ENCODE assay signal across 12 mouse cellular contexts in the genomic region with DNA sequence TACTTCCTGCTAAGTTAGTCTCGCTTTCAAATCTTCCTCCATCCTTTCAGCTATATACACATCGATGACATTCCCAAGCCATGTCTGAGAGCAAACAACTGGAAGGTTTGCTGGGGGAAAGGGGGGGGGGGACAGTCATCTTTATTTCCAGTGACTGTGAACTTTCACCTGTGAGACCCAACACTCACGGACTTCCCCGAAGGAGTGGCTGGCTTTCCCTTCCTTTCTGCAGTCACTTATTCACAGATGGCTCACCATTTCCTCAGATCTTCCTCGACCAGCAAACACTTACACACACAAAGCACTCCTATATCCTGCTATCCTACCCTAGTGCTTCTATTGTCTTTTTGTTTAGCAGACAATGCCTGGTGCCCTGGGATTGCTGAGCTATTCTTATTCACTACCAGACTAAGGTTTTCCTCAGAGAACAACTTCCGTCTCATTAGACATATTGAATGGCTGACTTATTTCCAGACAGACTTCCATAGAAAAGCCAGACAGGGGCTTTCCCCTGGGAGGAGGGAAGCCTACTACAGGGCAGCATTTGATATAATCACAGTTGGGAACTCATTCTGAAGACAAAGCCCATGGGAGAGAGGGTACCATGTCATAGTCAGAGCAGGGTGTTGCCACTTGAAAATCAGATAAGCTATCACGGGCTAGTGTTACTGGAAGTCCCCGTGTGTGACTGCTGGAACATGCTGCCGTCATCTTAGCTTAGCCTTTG. TPM values are rescaled to one million over a fixed set of nuclear protein-coding genes. Genes with fewer than 3 reads are reported as not detected.
A peak's percentile ranks its signal among the peaks of the same experiment; 100 is the strongest.
DNase-seq lines count a peak whose midpoint lies in the region; ATAC-seq lines count a peak whose summit lies in the region.
"Had no signal": no experiment of that assay in that cellular context is flagged by ENCODE, and none has a peak within 500 bp of the region (broad histone marks: within the 10 kb centered on the region; RNA-seq: fewer than 3 reads in every experiment).

No protein-coding gene starts in this region.

- peak; percentile 86 for ATAC-seq in midbrain, embryonic 11.5 days (ENCODE audit: low FRiP score)
- ATAC-seq in midbrain, embryonic 15.5 days (replicated peaks), result no peak
- ATAC-seq in embryonic facial prominence, embryonic 15.5 days (ENCODE audit: insufficient number of reproducible peaks, low FRiP score, low TSS enrichment, low read depth), result peak; percentile 69; the same call in 1 of the 2 replicates
- peak; percentile 39; the same call in 1 of the 2 replicates for ATAC-seq in intestine, embryonic 15.5 days
- no peak for ATAC-seq in granulocyte monocyte progenitor cell, adult 5-6 weeks (replicated peaks; ENCODE audit: poor library complexity, severe bottlenecking)

- no peak overlapping the region for H3K4me2 ChIP-seq in midbrain, embryonic 11.5 days
- no peak overlapping the region for H3K4me2 ChIP-seq in midbrain, embryonic 15.5 days
- no peak overlapping the region for H3K4me2 ChIP-seq in embryonic facial prominence, embryonic 15.5 days (replicated peaks)
- no peak overlapping the region for H3K4me2 ChIP-seq in intestine, embryonic 15.5 days (replicated peaks)

- no peak overlapping the region for H3K9ac ChIP-seq in midbrain, embryonic 11.5 days (ENCODE audit: low read length)
- H3K9ac ChIP-seq in midbrain, embryonic 15.5 days, result no peak overlapping the region
- H3K9ac ChIP-seq in embryonic facial prominence, embryonic 15.5 days, result no peak overlapping the region
- no peak overlapping the region for H3K9ac ChIP-seq in intestine, embryonic 15.5 days

- H3K9me3 ChIP-seq in midbrain, embryonic 11.5 days (ENCODE audit: control insufficient read depth, low read length), result no peaks in the 10 kb centered on the region
- no peaks in the 10 kb centered on the region for H3K9me3 ChIP-seq in midbrain, embryonic 15.5 days
- H3K9me3 ChIP-seq in embryonic facial prominence, embryonic 15.5 days (replicated peaks), result no peaks in the 10 kb centered on the region
- no peaks in the 10 kb centered on the region for H3K9me3 ChIP-seq in intestine, embryonic 15.5 days

- H3K36me3 ChIP-seq in midbrain, embryonic 11.5 days (ENCODE audit: control insufficient read depth, insufficient read depth, low read length), result no peaks in the 10 kb centered on the region
- H3K36me3 ChIP-seq in midbrain, embryonic 15.5 days (replicated peaks), result no peaks in the 10 kb centered on the region
- no peaks in the 10 kb centered on the region for H3K36me3 ChIP-seq in embryonic facial prominence, embryonic 15.5 days
- no peaks in the 10 kb centered on the region for H3K36me3 ChIP-seq in intestine, embryonic 15.5 days

- H3K27ac ChIP-seq in midbrain, embryonic 11.5 days (ENCODE audit: low read depth, low read length), result no peak overlapping the region; the same call in 1 of the 2 replicates
- H3K27ac ChIP-seq in midbrain, embryonic 15.5 days, result no peak overlapping the region
- no peak overlapping the region for H3K27ac ChIP-seq in embryonic facial prominence, embryonic 15.5 days (replicated peaks)
- no peak overlapping the region for H3K27ac ChIP-seq in intestine, embryonic 15.5 days

- H3K4me3 ChIP-seq in midbrain, embryonic 11.5 days (ENCODE audit: low read depth, low read length), result no peak overlapping the region
- H3K4me3 ChIP-seq in midbrain, embryonic 15.5 days, result no peak overlapping the region
- H3K4me3 ChIP-seq in embryonic facial prominence, embryonic 15.5 days (replicated peaks), result no peak overlapping the region
- H3K4me3 ChIP-seq in intestine, embryonic 15.5 days (replicated peaks), result no peak overlapping the region

- peaks cover 8% of the 10 kb centered on the region for H3K4me1 ChIP-seq in midbrain, embryonic 11.5 days (ENCODE audit: control insufficient read depth, insufficient read depth, low read length)
- 0 out of 2 replicates have a peak, but pooled peaks cover 3% of the 10 kb centered on the region for H3K4me1 ChIP-seq in midbrain, embryonic 15.5 days
- H3K4me1 ChIP-seq in embryonic facial prominence, embryonic 15.5 days, result no peaks in the 10 kb centered on the region
- H3K4me1 ChIP-seq in intestine, embryonic 15.5 days (replicated peaks), result no peaks in the 10 kb centered on the region

- peaks cover 5% of the 10 kb centered on the region; the same call in 1 of the 2 replicates for H3K27me3 ChIP-seq in midbrain, embryonic 11.5 days (ENCODE audit: control insufficient read depth, insufficient read depth, low read length)
- H3K27me3 ChIP-seq in midbrain, embryonic 15.5 days (replicated peaks), result no peaks in the 10 kb centered on the region
- no peaks in the 10 kb centered on the region for H3K27me3 ChIP-seq in embryonic facial prominence, embryonic 15.5 days
- H3K27me3 ChIP-seq in intestine, embryonic 15.5 days (replicated peaks), result no peaks in the 10 kb centered on the region

- DNase-seq in midbrain, embryonic 11.5 days (ENCODE audit: low spot score, missing footprints), result peak; percentile 90
- no peak for DNase-seq in urinary bladder, postnatal 25 days (ENCODE audit: low spot score)
- no peak for DNase-seq in thymus, postnatal 36 days
- DNase-seq: adrenal gland, postnatal 25 days; cerebellum, adult 9-10 months; heart, postnatal 14 days; right cerebral cortex, postnatal 4 days; thymus, adult 2 months had no signal

- 34% methylated on average over 9 of the region's 9 CpGs for WGBS in midbrain, embryonic 11.5 days
- 26% methylated on average over 9 of the region's 9 CpGs for WGBS in midbrain, embryonic 15.5 days
- 63% methylated on average over 9 of the region's 9 CpGs for WGBS in embryonic facial prominence, embryonic 15.5 days
- 45% methylated on average over 9 of the region's 9 CpGs for WGBS in intestine, embryonic 15.5 days

RNA-seq across cellular contexts. Expression of gene Ssx2ip, which starts 24.5 kb away (rescaled TPM):
- 31.0 and 33.5 TPM in 2 replicates for polyA plus RNA-seq in midbrain, embryonic 11.5 days (2014; fragmentation: Nextera tagmentation; extraction: Ambion mirVana)
- 15.3 and 16.6 TPM in 2 replicates for polyA plus RNA-seq in midbrain, embryonic 15.5 days (2015; fragmentation: Nextera tagmentation; extraction: Ambion mirVana)
- 32.4 and 34.3 TPM in 2 replicates for polyA plus RNA-seq in embryonic facial prominence, embryonic 15.5 days (2015; fragmentation: Nextera tagmentation; extraction: Ambion mirVana)
- 38.6 and 41.5 TPM in 2 replicates for polyA plus RNA-seq in intestine, embryonic 15.5 days (2015; fragmentation: Nextera tagmentation; extraction: Ambion mirVana)
- 7.6 and 13.9 TPM in 2 replicates for total RNA-seq in granulocyte monocyte progenitor cell, adult 5-6 weeks (2014; fragmentation: Nextera tagmentation)
- 17.7 and 19.8 TPM in 2 replicates for total RNA-seq in granulocyte monocyte progenitor cell, adult 5-6 weeks (2017)

Comparison
In these comparisons a context has a peak if more than half of its experiments do, and no peak if none do; other contexts are left out.
1. ATAC-seq: peak in midbrain, embryonic 11.5 days (single experiment), embryonic facial prominence, embryonic 15.5 days (single experiment) and intestine, embryonic 15.5 days (single experiment); none in midbrain, embryonic 15.5 days (single experiment) and granulocyte monocyte progenitor cell, adult 5-6 weeks (single experiment).